Mouse (Mus musculus): ENCODE results near the gene Mrnip.
A peak's percentile ranks its signal among the peaks of the same experiment; 100 is the strongest.

Mrnip gene

GRCm38 (mm10) chr11:50205434-50205833, 31.2 kb downstream of the Mrnip start:
- DNase-seq = peak in 1 of 2 experiments; percentile 10

DNA sequence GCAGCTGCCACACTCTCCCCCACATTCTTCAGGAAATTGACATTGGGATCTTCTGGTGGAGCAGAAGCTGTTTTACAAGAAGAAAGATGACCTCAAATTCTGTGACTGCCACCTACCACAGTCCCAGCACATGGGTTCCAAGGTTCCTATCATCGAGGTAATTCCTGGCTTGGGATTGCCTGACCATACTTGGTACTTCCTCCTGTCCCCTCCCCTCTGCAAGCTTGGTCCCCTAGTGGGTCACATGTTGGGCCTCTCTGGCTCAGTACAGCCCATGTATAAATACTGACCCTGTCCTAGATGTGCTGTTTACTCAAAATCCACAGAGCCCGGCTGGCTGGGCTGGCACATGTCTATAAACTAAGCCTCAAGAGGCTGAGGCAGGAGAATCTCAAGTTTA, 31.8 kb downstream of the Mrnip start:
- DNase-seq = no peak

DNA sequence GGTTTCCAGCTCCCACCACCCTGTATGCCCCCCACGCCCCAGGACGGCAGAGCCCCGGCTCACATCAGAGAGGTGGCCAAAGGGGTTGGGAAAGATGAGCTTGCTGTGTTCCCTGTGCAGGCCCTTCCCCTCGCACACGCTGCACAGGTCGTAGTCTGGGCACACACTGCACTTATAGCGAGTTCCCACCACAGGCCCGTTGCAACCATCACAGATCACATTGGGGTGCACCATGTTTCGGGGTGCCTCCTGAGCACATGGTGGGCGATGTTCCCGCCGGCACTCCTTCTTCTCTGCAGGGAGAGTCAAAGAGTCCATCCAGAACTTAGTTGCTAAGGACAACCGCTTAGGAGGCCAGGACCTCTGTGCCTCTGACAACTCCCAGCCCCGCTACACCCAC, 33.1 kb downstream of the Mrnip start:
- no peak for DNase-seq

DNA sequence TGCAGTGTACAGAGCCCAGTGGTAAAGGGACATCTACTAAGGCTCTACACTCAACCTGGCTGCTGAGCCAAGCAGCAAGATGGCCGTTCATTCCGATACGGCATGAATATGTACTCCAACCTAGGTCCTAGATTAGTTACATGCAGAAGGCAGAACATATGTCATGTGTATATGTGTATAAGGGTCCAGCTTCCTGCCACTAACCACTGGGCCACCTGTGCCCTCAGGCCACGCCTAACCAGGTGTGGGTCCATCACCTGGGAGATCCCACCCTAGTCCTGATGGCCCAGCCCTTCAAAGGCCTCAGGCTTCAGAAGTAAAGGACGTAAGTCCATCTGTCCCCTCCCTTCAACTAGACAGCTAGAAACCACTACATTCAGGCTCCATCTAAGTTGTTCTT, 33.8 kb downstream of the Mrnip start:
- DNase-seq = no peak

- peak; percentile 99 for DNase-seq
Measured at GRCm38 (mm10) chr11:50210101-50210504, 35.9 kb downstream of the Mrnip start.

- peak; percentile 85 to 90 for DNase-seq
Measured at GRCm38 (mm10) chr11:50210505-50211151, 36.4 kb downstream of the Mrnip start, which contains the start of the genes Sqstm1 and Mgat4b. Sqstm1 (minus strand) TSS chr11:50210827. Mgat4b (plus strand) TSS chr11:50210890.

GRCm38 (mm10) chr11:50211322-50212059, 37.2 kb downstream of the Mrnip start:
- DNase-seq = no peak

DNA sequence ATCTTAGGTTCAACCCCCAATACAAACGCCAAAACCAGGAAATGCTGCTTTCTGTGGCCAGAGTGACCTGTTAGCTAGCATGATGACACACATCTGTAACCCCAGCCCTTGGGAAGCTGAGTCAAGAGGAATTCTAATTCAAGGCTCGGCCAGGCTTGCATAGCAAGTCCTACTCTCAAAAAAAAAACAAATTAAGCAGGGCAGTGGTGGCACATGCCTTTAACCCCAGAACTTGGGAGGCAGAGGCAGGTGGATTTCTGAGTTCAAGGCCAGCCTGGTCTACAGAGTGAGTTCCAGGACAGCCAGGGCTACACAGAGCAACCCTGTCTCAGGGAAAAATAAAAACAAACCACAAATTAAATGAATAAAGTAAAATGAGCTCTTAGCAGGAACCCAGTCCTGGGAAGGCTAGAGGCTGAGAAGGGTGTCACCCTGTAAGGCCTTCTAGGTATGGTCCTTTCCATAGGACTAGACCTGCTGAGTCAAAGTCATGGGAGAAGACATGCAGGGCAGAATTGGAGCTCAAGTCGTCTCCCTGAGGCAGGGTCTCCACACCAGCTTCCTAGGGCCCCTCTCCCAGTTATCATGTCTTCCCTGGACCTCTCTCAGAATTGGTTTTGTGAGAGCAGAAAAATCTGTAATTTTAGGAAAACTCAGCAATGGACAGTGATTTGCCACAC, 38.0 kb downstream of the Mrnip start:
- DNase-seq = no peak

DNA sequence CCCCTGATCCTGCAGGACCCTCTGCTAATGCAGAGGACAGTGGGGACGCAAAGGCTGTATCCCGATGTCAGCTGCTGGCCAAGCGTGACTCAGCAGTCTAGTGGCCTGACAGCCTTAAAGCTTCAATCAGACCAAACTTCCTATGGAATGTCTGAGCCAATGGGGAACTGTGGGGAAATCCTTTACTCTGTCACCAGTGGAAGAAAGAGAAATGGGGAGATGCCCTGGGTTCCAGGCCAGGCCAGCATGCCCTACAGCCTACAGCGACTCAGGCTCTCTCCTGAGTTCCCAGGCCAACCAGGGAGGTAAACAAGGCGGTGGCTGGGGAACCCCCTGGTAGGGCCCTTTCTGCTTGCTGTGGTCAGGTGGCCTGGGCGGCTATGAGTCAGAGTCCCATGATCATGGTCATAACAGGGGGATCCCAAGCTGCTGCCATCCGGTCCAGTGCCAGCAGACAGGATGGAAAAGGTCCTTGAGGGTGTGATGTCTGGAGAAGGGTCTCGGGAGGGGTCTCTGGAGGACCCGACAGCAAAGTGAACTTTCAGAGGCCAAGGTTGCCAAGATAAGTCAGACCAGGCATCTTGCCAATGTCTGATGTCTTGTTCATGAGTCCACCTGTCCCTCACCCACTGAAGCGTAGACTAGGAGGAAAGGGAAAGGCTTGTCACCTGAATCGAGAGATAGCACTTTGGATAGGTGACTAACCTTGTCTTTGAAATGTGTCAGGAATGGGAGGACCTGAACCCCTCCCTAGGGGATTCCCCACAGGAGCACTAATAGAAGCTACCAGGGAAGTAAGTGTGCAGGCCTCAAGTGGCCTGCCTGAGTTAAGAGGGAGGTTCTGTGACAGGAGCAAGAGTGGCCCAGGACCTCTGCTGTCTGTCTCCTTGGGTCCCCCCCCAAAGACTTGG, 38.9 kb downstream of the Mrnip start:
- DNase-seq = peak; percentile 61 to 72

GRCm38 (mm10) chr11:50214631-50215030, 40.4 kb downstream of the Mrnip start:
- no peak for DNase-seq

GRCm38 (mm10) chr11:50215633-50216032, 41.4 kb downstream of the Mrnip start:
- DNase-seq = no peak

GRCm38 (mm10) chr11:50216724-50217366, 42.6 kb downstream of the Mrnip start:
- no peak for DNase-seq

GRCm38 (mm10) chr11:50217811-50218210, 43.6 kb downstream of the Mrnip start:
- DNase-seq = no peak

DNA sequence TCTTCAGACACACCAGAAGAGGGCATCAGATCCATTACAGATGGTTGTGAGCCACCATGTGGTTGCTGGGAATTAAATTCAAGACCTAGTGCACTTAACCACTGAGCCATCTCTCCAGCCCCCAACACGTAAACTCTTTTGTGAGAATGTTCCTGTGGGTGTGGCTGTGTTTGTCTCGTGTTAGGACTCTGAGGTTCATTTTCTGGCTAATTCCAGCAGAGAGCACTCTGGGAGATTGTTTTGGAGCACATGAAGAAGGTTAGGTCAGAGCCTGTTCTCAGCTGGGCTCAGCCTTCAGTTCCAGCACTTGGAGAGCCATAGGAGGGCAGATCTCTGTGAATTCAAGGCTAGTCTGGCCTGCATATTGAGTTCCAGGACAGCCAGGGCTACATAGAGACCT, 45.6 kb downstream of the Mrnip start:
- no peak for DNase-seq

DNA sequence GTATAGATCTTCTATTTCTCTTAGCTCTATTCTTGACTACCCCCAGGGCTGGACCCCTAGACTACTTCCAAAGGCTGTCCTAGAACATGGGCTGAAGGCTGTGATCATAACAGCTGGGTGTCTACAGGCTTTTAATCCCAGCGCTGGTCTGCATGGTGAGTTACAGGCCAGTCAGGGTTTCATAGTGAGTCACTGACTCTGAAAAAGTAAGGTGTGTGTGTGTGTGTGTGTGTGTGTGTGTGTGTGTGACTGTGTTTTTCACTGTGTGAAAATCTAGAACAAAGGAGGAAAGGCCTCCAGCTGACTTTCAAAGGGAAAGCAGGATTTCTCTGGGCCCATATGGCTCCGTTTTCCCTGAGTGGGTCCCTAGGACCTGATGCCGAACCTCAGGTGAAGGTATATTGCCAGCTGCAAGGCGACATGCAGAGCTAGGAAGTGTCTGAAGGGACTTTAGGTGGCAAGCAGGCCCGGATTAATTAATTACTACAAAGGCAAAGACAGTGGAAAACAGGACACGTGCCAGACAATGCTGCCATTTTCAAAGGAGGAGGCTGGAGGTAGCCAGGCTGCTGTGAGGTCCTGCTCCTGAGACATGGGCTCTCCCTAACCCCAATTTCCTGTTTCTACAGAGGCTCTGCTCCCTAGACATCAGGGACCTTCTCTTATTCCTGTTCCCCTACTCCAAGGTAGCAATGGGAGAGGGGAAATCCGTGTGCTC, 48.5 kb downstream of the Mrnip start:
- no peak for DNase-seq

GRCm38 (mm10) chr11:50223783-50224662, 49.8 kb downstream of the Mrnip start:
- peak in 1 of 2 experiments; percentile 55 for DNase-seq

DNA sequence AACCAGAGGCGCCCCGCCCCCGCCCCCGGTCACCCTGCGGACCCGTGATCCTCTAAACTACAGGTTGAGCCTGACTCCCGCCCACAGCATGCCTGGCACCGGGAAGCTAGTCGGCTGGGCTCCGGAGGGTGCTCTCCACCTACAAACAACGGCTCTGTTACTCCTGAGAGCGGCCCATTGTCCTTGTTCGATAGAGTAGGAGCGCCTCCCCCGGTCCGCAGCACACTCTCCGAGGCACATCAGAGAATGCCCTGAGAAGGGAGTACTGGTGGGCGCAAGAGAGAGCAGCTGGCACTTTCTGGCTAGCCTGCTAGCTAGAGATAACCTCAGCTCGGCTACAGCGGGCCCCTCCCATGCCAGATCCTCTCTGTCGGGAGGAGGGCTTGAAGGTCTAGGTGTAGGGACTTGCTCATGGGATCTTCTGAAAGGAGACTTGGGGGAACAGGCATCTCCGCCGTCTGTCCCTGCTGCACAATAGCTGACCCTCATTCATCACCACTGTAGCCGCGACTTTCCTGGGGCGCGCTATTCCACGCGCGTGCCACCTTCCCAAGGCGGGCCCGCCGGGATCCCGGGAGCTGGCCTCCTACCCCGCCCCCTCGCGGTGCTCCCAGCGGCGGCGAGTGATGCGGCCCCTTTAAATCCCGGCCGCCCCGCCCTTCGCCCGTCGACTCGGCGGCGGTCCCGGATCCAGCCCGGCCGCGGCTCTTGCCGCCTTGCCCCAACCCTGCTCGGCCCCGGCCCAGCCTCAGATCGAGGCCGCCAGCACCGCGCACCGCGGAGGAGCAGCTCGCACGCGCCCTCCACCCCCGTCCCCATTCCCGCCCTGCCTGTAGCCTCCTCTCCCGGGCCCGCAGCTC, 50.7 kb downstream of the Mrnip start:
- DNase-seq = peak; percentile 93 to 94

- DNase-seq = peak; percentile 75 to 77
Measured at GRCm38 (mm10) chr11:50225611-50226378, 51.6 kb downstream of the Mrnip start.

- no peak for DNase-seq
Measured at GRCm38 (mm10) chr11:50226406-50226805, 52.2 kb downstream of the Mrnip start.
